Mouse (Mus musculus): ENCODE data around the gene Barx2. TPM values are rescaled to one million over a fixed set of nuclear protein-coding genes. Genes with fewer than 3 reads are reported as not detected.

Gene Barx2
- total RNA-seq, 1 experiment from 2014 or later, result not detected

DNA sequence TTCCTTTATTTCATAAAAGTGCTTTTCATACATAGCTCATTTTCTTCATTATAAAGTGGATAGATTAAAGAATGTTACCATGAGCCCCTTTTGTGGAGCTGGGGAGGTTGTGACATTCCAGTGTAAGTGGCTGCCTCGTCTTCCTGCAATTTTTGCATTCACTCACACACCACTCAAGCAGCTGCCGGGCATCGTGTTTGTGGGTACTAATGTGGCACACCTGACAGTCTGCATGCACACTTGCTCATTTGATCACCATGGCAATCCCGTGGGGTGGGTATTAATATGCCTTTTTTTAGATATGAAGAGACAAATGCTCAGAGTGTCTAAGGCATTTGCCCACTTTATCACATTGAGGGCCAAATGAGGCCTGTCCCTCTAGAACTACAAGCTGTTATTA lies 24.9 kb downstream of the Barx2 start:
- no peak for DNase-seq

DNA sequence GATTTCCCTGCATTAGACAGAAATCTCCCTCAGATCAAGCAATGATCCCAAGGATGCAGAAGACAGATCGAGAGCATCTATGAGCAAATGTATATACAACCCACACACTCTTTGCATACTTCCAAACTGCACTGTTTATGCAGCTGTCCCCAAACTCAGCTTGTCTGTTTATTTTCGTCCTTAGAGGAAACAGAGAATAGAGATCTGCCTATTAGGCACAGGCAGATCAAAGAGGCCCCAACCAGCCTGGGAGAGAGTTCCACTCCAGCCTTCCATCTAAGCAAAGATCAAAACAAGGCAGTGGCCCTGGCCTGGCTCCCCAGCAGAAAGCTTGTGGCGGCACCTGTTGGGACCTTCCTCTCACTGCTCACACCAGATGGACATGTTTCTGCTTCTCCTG lies 27.0 kb downstream of the Barx2 start:
- no peak for DNase-seq

DNA sequence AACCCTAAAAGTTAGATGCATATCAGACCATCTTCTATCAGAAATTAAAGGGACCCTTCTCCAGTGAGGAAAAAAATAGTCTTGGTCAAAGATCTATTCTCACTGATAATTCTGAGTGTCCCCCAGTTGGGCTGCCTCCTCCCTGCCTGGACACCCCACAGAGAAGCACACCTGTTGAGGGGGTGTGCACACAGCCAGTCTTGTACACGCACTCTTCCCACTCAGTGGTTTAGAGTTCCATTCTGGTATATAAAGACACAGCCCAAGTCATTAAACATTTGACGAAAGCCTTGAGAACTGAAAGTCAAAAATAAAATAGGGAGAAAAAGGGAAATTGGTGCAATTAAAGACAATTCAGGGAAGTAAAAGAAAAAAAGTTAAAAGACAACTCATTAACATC lies 30.9 kb downstream of the Barx2 start:
- no peak for DNase-seq

DNA sequence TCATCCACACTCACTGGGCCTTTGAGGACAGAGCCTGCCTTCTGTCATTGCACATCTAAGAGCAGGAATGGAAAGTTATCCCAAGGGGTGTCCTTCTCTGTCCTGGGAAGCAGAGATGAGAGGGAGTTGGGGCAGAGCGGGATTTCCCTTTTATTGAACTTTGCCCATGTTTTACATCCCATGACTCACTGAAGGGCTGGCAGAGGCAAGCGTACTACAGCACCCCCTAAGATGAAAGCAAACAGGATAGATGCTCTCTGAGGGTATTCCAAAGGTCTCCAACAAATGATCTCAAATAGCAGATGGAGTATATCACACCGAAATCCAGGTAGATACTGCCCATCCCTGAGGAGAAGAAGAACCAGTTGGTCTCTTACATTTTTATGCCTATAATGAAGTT lies 37.7 kb downstream of the Barx2 start:
- DNase-seq, result no peak

DNA sequence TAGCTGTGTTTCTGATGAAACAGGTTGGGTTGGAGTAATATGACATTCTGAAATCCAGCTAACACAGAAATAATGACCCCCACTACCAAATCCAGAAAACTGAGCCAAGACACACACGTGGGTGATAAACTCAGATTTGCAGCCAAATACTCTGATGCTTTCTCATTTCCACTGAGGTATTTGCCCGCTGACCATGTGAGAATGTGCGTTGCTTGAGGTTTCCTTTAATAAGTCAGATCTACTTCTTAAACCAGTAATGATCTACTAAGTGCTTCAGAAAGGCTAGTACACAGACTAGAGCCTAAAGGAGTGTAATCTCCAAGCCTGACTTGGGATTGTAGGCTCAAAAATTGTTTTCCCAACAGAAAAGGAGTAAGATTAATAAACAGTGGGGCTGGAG lies 39.0 kb downstream of the Barx2 start:
- no peak for DNase-seq

DNA sequence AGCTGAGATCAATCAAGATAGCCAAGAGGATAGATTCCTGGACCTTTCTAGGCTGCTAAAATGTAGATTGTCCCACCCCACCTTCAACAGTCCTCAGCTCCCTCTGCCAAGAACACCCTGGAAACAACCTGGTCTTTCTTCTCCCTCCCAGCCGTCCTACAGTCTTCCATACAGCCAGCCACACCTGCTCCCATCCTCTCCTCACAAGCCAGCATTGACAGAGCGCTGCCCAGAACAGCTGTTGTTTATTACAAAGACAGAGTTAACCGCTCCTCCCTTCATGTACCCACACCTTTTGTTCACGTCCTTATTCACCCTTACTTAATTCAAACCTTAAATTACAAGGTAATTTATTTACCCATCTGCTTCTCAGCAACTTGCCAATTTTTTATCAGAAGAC lies 41.9 kb downstream of the Barx2 start:
- DNase-seq, result no peak

DNA sequence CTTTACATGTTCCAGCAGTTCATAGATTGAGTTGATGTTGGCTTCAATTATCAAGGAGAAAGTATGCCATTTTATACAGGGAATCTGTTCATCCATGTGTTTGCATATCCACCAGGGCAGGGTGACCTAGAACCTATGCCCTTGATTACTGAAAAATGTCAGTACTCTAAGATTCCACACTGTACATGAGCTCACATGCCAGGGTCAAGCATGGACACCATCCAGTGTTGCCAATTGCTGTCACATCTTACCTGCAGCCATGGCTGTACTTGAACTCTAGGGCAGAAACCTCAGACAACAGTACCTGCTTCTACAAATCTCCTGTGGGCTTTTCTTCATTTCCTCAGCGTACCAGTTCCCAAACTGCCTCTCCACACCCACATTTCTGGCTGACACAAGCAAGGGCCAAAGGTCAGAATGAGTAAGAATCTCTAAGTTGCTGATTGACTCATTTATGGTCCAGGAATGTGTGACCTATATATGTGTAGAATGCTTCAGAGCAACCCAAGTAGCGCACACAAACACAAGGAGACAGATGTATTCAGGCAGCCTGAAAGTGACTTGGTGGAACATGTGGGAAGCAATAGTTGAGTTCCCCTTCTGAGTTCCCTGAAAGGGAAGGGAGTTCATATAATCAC lies 44.3 kb downstream of the Barx2 start:
- DNase-seq, result no peak

DNA sequence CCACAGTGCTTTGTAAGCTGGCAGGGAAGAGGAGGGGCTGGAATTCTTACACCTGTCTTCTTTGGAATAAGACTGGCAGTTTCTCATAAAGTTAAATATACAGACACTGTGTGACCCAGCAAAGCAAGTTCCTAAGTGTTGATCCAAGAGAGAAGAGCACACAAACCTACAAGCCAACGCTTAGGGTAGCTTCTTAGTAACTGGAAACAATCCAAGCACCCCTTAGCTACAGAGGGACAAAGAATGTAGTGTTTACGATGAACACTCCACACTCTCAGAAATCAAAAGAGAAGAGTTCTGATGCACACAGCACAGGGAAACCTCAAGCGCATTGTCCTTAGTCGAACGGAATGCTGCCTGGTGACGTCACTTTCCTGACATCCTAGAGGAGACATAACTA lies 49.4 kb downstream of the Barx2 start:
- DNase-seq, result no peak

DNA sequence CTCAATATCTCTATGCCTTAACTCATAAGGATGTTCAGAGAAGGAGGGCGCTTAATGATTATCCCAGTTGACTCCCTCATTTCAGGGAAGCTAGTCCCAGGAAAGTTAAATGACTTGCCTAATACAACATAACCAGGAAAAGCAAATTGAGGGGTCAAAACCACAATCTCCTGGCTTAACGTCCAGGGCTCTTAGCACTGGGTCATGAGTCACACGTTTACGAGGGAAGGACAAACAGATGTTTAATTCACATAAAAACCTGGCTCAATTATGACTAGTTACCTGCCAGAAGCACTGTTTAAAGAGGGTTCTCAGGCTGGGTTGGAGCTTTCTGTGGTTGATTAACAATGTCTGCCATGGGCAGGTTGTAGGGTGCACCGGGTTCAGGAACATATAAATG lies 53.8 kb downstream of the Barx2 start:
- DNase-seq, result no peak

DNA sequence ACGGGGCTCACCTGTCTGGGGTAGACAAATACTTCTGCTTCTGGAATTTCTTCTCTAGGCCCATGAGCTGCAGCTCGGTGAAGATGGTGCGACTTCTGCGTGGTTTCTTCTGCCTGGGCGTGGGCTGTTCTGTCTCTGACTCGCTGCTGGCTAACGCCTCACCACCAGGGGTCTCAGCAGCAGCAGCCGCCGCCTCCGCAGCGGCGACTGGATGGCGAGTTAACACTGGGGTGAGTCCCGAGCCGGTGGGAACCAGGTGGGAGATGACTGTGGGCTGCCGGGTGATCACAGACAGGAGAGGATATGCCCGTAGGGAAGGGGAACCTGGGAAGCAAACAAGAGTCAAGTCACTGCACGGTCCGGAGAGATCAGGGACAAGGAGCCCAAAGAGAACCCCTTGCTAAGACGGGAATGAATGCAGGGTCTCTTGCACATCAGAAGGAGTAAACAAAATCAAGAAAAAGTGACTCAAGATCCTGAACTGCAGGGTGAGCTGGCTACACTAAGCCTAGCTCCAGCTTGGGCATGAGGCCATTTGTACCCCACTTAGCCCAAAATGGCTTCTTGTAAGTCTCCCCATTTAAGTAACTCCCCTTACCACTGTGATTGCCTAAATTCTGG lies 54.4 kb downstream of the Barx2 start:
- DNase-seq, result peak; percentile 9

DNA sequence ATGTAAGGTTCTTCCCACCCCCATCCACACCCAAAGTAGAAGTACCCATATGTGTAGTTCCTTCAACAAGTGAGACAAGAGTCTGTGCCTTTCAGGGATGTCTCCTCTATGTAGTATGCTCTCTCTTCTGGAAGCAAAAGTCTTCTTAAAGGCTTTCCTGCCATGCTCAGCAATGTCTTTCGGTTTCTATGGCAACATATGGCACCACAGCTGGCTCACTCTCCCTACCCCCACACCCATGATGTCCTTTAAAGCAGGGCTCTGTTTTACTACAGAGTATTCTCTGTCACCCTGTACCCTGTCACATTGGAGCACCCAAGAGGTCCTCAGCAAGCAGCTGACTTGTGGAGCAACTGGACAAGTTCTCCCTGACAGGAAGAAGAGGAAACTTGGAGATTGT lies 55.8 kb downstream of the Barx2 start:
- DNase-seq, result no peak

DNA sequence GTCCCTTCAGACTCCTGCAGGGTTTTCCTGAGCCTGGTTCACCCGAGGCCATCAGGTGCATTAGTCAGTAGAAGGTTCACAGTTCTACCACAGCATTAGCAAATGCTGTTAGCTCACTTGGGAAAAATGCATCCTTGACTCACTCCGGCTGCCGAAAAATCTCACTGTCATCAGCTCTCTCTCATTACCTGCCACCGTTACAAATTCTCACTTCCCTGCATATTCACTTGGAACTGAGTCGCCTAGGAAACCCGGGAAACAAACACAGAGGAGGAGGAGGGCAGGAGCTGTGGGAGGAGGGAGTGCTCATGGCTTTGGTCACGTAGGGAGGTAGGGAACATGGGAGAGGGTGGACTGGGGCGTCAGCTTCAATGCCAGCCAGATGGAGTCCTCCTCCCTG lies 56.8 kb downstream of the Barx2 start:
- DNase-seq, result no peak

DNA sequence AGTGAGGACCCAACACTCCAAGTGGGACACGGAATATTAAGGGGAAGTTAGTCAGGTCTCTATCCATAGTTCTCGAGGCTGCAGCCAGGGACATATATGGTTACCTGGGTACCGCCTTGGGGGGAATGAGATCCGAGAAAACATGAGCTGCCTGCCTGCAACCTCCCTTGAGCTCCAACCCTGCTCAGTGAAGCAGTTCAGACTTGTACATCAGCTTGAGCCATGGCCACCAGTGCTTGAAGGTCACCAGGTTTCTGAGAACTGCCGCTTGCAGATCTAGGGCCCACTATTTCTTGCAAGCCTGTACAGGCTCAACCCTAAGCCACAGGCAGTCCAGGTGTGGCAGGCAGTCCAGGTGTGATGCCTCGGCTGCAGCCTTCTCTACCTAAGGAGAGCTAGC lies 57.6 kb downstream of the Barx2 start:
- no peak for DNase-seq

DNA sequence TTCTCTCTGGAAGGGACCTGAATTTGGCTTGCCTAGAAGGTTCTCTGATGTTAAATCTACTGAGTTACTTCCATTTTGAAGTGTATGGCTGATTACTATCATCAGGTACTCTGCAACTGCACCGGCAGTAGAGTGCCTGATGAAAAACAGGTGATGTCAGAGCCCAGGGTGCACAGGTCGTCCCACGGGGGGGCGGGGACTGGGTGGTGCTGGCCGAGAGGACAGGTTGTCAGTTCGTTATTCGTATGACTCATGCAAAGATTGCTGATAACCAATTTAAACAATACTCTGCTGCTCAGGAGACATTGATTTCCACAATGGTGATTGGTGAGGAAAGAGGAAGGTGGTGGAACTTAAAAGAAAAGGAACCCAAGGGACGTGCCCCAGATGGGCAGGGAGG lies 61.6 kb downstream of the Barx2 start:
- DNase-seq, result no peak

DNA sequence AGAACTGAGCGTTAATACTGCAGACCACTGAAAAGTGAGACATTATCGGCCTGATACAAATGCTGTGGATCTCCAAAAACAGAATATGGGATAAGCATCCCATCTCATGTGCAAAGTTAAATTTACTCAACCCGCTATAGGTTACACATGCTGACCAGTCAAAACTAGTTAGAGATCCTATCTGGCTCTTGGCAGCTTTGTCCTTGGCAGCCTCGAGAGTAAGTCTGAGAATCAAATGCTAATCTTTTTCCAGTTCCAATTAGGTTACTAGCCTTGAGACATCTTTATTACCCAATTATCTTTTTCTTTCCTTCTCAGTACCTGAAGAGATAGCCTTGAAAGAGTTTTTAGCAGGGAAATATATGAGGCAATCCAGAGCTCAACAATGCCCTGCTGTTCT lies 62.6 kb downstream of the Barx2 start:
- no peak for DNase-seq

DNA sequence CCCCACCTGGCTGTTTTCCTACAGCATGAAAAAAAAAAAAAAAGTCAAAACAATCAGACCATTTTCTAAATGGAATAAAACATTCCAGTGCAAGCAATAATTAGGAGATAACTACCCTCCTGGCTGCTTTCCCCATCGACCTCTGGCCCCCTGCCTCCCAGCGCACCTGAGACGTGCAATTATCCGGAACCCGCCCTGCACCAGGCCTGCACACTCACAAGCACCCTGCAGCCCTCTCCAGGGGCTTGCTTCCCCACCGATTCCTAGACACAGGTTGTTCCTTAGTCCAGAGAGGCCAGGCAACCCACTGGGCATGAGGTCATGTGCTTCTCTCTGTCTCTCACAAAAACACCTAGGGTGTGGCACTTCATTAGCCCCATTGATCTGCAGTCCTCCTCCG lies 63.9 kb downstream of the Barx2 start:
- no peak for DNase-seq

DNA sequence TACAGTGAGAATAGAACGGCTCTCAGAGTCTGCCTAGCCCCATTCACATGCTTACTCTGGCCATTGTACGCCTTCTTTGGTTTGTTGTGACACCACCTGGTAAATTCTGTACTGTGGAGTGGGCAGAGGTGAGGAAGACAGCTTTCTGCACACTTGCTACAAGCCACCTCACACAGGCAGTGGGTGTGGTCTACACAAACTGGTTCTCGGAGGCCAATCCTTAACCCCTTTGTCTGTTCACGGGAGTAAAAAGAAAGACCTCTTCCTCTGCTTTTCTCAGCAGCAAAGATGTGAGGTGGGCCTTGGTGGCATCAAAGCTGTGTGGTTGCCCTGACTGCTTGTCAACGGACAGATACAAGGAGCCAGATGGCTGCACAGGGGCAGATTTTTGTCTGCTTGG lies 68.6 kb downstream of the Barx2 start:
- no peak for DNase-seq

DNA sequence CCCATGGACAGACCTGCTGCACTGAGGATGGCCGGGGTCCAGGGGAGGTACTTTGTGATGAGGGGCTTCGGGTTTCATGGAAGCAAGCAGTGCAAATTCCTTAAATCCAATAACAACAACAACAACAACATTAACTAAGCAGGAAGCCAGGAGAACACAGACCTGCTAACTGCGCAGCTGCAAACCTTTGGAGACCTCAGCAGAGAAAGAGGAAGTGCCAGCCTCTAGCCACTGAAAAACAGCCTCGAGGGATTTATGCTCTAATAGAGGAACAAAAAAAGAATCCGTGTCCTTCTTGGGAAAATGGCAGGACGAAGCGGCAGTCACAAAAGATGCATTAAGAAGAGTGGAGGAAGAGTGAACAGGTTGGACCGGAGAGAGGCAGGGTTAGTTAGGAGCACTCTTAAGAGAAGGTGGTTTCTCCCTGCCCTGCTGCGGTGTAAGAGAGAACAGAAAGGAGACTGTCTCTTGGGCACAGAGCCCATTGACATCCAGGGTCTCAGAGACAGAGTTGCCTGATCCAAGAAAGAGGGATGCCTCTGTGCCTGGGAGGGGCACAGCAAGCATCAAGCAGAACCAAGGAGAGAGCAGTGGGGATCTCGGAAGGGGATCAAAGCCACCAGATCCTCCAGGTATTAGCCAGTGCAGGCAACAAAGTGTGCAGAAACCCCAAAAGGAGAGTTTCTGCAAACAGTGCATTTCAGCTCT lies 72.0 kb downstream of the Barx2 start:
- DNase-seq, result no peak

DNA sequence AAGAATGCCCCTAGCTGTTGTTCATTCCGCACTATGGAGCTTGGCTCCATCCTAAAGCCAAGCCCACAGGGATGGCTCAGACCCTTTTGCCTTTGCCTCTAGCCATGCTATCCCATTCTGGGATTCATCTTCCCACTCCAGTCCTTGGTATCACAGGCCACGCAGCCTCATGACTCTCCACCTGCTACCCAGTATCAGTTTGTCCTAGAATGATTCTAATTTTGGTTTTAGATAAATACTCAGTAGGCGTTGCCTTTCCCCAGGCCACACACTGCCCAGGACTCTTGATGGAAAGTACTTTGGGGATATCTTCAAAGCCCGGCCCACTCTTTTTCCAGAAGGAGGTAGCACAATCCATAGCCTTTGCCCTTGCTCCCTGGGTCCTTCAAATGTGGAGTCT lies 72.7 kb downstream of the Barx2 start:
- DNase-seq, result no peak

DNA sequence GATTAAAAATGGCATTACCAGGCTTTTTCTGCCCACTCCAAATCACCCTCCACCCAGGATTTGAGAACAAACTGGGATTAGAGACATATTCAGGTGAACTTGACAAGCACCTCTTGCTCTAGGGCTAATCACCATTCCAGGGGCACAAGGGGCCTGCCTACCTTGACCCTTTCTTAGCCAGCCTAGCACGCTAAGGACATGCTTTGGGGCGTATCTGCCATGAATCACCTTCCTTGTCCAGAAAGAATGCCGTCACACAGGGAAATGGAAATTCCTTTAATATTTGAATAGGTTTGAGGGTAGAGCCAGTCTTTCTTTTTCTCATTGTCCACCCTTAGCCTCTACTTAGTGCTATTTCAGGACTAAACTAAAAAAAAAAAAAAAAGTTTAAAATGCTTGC lies 73.2 kb downstream of the Barx2 start:
- no peak for DNase-seq

DNA sequence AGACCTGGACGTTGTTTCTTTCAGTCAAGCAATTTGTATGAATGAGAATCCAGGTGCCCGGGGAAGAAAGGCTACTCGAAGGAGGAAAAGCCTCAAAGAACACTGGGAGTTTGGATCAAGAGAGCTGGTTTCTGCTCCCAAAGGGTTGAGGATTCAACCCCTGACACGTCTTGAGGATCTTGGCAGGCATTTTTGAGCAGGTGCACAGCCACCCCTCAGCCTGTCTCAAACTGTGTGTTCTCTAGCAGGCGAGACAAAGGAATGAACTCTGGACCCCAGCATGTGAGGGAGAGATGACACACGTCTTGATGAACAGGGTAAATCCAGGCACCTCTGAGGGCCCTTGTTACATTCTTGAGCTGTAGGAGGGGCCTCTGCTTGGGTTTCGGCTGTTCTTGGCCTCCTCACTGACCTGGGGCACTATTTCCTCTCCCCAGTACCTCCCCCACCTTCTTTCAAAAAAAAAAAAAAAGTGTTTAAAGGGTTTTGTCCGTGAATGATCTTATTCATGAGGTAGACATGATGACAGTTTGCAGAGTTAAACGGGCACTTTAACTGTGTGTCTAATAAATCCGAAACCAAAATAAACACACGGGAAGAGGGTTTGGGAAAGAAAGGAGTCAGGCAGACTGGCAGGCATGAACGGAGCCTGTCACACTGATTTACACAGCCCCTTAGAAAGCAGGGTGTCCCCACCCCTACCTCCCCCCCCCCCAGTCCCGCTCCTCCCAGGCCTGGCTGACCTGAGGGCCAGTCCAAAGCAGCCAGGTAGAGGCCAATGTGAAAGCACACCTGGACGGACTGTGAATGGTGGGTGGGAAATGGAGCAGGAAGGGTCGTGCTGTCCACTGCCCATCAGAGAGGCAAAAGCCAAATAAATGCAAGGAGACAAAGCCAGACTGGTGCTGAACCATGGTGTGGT lies 73.9 kb downstream of the Barx2 start:
- no peak for DNase-seq

DNA sequence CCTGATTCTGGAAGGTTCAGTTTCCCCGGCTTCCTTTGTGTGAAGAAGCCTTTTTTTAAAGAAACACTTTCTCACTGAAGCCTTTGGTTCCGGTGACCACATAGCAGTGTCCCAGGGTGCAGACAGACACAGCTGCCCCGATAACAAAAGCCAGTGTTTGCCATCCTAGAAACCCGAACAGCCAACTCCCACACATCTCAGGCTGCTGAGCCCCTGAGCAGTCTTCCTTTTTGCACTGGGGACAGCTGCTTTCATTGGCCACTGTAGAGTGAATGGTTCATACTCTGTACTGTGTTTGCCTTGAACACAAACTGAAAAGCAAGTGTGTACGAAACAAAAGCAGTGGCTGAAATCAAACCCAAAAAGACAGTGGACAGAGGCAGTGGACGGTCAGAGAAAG lies 75.2 kb downstream of the Barx2 start:
- no peak for DNase-seq

DNA sequence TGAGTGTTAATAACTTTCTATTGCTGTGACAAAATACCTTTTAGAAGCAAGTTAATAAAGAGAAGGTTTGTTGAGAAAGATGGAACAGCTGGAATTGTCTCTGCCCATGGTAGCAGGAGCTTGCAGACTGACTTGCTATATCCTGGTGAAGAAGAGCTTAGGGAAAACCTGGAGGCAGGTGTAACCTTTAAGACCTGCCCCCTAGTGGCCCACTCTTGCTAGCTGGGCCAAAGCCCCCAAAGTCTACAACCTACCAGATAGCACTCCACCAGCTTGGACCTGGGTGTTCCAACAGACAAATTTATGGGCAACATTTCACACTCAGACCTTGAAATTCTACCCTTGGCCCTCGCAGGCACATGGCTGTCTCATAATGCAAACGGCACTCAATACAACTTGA lies 104.5 kb downstream of the Barx2 start:
- no peak for DNase-seq
